Mouse (Mus musculus) limb, embryonic 11.5 days (tissue): ENCODE measurements around the gene Hepacam2. TPM values are rescaled to one million over a fixed set of nuclear protein-coding genes. Genes with fewer than 3 reads are reported as not detected.

Experiments used
- polyA plus RNA-seq: library from polyadenylated mRNA; unstranded; fragments of >200 nt; fragmentation: Nextera tagmentation; extraction: Ambion mirVana; gene quantifications from 2 replicates; pipeline ENCODE4 v1.2.1, GENCODE M21; 2014

The Hepacam2 gene
- polyA plus RNA-seq, 1 experiment from 2014 or later: 0.31 TPM

Other genes with a start within 250 kb of the Hepacam2 start
- gene Samd9l, start 98.7 kb downstream of the Hepacam2 start, polyA plus RNA-seq: 0.30 and 0.40 TPM in 2 replicates
- 31.7 and 35.4 TPM in 2 replicates for gene Vps50, start 84 bp upstream of the Hepacam2 start, polyA plus RNA-seq